In genomic region chr11:4053586-4053985, GRCm38 (mm10) we compare ENCODE assay signal across 9 mouse cellular contexts. TPM values are rescaled to one million over a fixed set of nuclear protein-coding genes. Genes with fewer than 3 reads are reported as not detected.
DNase-seq lines count a peak whose midpoint lies in the region; ATAC-seq and TF ChIP-seq lines count a peak whose summit lies in the region.
"Had no signal": no experiment of that assay in that cellular context is flagged by ENCODE, and none has a peak within 500 bp of the region (broad histone marks: within the 10 kb centered on the region; RNA-seq: fewer than 3 reads in every experiment).

No protein-coding gene starts in this region.

- H3K4me1 ChIP-seq in ES-E14 (ENCODE audit: control insufficient read depth in 2 of 2, insufficient read depth in 2 of 2, low read length in 2 of 2, poor library complexity in 1 of 2): no peaks in the 10 kb centered on the region
- H3K4me1 ChIP-seq in lung, postnatal 0 days (ENCODE audit: insufficient read depth, low read depth, low read length): no peaks in the 10 kb centered on the region
- H3K4me1 ChIP-seq: lung, embryonic 15.5 days had no signal

- 19% methylated on average over 5 of the region's 5 CpGs for WGBS in lung, postnatal 0 days

- no peaks in the 10 kb centered on the region for H3K36me3 ChIP-seq in ES-E14 (ENCODE audit: control insufficient read depth, insufficient read depth, low read length, poor library complexity, severe bottlenecking)
- no peaks in the 10 kb centered on the region for H3K36me3 ChIP-seq in lung, postnatal 0 days (ENCODE audit: insufficient read depth, low read length)
- H3K36me3 ChIP-seq: lung, embryonic 15.5 days had no signal

- H3K9me3 ChIP-seq in ES-E14 (ENCODE audit: control insufficient read depth, insufficient read depth, low read depth, low read length): no peaks in the 10 kb centered on the region
- no peaks in the 10 kb centered on the region for H3K9me3 ChIP-seq in lung, postnatal 0 days (ENCODE audit: low read length)
- H3K9me3 ChIP-seq: lung, embryonic 15.5 days had no signal

- H3K27me3 ChIP-seq in lung, postnatal 0 days (replicated peaks; ENCODE audit: insufficient read depth, low read length): no peaks in the 10 kb centered on the region
- H3K27me3 ChIP-seq: lung, embryonic 15.5 days had no signal

- no peak overlapping the region for H3K4me3 ChIP-seq in ES-E14 (ENCODE audit: insufficient read depth in 1 of 2, low read depth in 1 of 2, low read length in 2 of 2, poor library complexity in 1 of 2, severe bottlenecking in 1 of 2)
- no peak overlapping the region for H3K4me3 ChIP-seq in lung, postnatal 0 days (ENCODE audit: low read depth, low read length)
- H3K4me3 ChIP-seq: lung, embryonic 15.5 days had no signal

- no peak overlapping the region for H3K4me2 ChIP-seq in lung, postnatal 0 days (replicated peaks; ENCODE audit: low read depth, low read length)
- H3K4me2 ChIP-seq: lung, embryonic 15.5 days had no signal

- no peak overlapping the region for H3K9ac ChIP-seq in ES-E14 (ENCODE audit: insufficient read depth, low read depth, low read length, poor library complexity, severe bottlenecking)
- no peak overlapping the region for H3K9ac ChIP-seq in lung, postnatal 0 days (replicated peaks; ENCODE audit: low read depth)
- H3K9ac ChIP-seq: lung, embryonic 15.5 days had no signal

- H3K27ac ChIP-seq in ES-E14 (ENCODE audit: insufficient read depth, low read depth, low read length, poor library complexity, severe bottlenecking): no peak overlapping the region
- no peak overlapping the region for H3K27ac ChIP-seq in lung, postnatal 0 days (ENCODE audit: low read length)
- H3K27ac ChIP-seq: lung, embryonic 15.5 days had no signal

- in situ Hi-C loops in ES-E14 (cut with MboI; ENCODE audit: low sequenced_read_pairs in 2 of 2, unreplicated experiment in 2 of 2): no loop called here

- ATAC-seq in lung, postnatal 0 days: peak; percentile 72
- no peak for ATAC-seq in inflammation-experienced regulatory T-cells, adult 6 months

- no peak for TF ChIP-seq EP300 in lung, postnatal 0 days (IDR thresholded peaks at IDR 0.05)

- DNase-seq in A20 (ENCODE audit: low read depth, low spot score) (peak; percentile 67), ES-E14 (ENCODE audit: low read depth, low spot score) (peak; percentile 79)
- DNase-seq in cerebellum, adult 11 months: peak; percentile 52
- peak; percentile 55 to 65 for DNase-seq in frontal cortex, postnatal 25 days (ENCODE audit: low spot score in 2 of 2)
- peak; percentile 79 for DNase-seq in layer of hippocampus, adult 11-12 months (ENCODE audit: low spot score)
- DNase-seq in lung, postnatal 0 days (ENCODE audit: low spot score): peak; percentile 78
- peak; percentile 39 to 43 for DNase-seq in right cerebral cortex, postnatal 36 days (ENCODE audit: low spot score in 2 of 2)

- TF ChIP-seq CTCF in lung, postnatal 0 days (IDR thresholded peaks at IDR 0.05): peak; percentile 92

TF ChIP-seq in ES-E14, 5 proteins besides CTCF, POLR2A, EP300 and RAD21:
- TF ChIP-seq ZNF384 (IDR thresholded peaks at IDR 0.05; ENCODE audit: low read depth, low read length) (no peak), MAFK (IDR thresholded peaks at IDR 0.05; ENCODE audit: insufficient read depth, low read depth, low read length) (no peak), ZC3H11A (IDR thresholded peaks at IDR 0.05; ENCODE audit: borderline replicate concordance, low read depth, low read length) (peak; percentile 43; the same call in 1 of the 2 replicates), HCFC1 (IDR thresholded peaks at IDR 0.05; ENCODE audit: borderline replicate concordance, insufficient read depth, low read length) (no peak), CHD2 (IDR thresholded peaks at IDR 0.05; ENCODE audit: low read depth, low read length) (no peak)
TF ChIP-seq in ES-E14: peak in this region for 1.

RNA-seq across cellular contexts. Expression of gene Sec14l3, which starts 11.1 kb away (rescaled TPM):
- total RNA-seq in ES-E14 (2012; rRNA removed): 0.22 and 0.26 TPM in 2 replicates
- polyA plus RNA-seq in lung, postnatal 0 days (2015; fragmentation: Nextera tagmentation; extraction: Ambion mirVana): 529 and 716 TPM in 2 replicates
- polyA plus RNA-seq in inflammation-experienced regulatory T-cells, adult 6 months (2017; shearing (Covaris generic)): not detected

RNA-seq across cellular contexts. Expression of gene Sec14l4, which starts 22.3 kb away (rescaled TPM):
- total RNA-seq in ES-E14 (2012; rRNA removed): 0.94 and 2.3 TPM in 2 replicates
- 28.0 and 35.9 TPM in 2 replicates for polyA plus RNA-seq in lung, postnatal 0 days (2015; fragmentation: Nextera tagmentation; extraction: Ambion mirVana)
- polyA plus RNA-seq in inflammation-experienced regulatory T-cells, adult 6 months (2017; shearing (Covaris generic)): not detected

RNA-seq across cellular contexts. Expression of gene Mtfp1, which starts 41.7 kb away (rescaled TPM):
- 12.7 and 20.5 TPM in 2 replicates for total RNA-seq in ES-E14 (2012; rRNA removed)
- 6.4 and 6.5 TPM in 2 replicates for polyA plus RNA-seq in lung, postnatal 0 days (2015; fragmentation: Nextera tagmentation; extraction: Ambion mirVana)
- 1 to 10 TPM; 1.1 to 3.8 (median 3.2) TPM for polyA plus RNA-seq in inflammation-experienced regulatory T-cells, adult 6 months (2017; shearing (Covaris generic))

Comparison
In these comparisons a context has a peak if more than half of its experiments do, and no peak if none do; other contexts are left out.
1. RNA of gene Sec14l3, which starts 11.1 kb away (polyA plus RNA-seq): 529 to 716 TPM in lung, postnatal 0 days; not detected in inflammation-experienced regulatory T-cells, adult 6 months; every median in the first group is over 100 times any median in the second.
2. RNA of gene Sec14l4, which starts 22.3 kb away (polyA plus RNA-seq): 28.0 to 35.9 TPM in lung, postnatal 0 days; not detected in inflammation-experienced regulatory T-cells, adult 6 months; every median in the first group is over 10 times any median in the second.
3. Peak in every context shown above with its lines, with median percentiles within 50 percentile points of each other: DNase-seq.